7 mouse cellular contexts compared by ENCODE assay signal in the genomic region with DNA sequence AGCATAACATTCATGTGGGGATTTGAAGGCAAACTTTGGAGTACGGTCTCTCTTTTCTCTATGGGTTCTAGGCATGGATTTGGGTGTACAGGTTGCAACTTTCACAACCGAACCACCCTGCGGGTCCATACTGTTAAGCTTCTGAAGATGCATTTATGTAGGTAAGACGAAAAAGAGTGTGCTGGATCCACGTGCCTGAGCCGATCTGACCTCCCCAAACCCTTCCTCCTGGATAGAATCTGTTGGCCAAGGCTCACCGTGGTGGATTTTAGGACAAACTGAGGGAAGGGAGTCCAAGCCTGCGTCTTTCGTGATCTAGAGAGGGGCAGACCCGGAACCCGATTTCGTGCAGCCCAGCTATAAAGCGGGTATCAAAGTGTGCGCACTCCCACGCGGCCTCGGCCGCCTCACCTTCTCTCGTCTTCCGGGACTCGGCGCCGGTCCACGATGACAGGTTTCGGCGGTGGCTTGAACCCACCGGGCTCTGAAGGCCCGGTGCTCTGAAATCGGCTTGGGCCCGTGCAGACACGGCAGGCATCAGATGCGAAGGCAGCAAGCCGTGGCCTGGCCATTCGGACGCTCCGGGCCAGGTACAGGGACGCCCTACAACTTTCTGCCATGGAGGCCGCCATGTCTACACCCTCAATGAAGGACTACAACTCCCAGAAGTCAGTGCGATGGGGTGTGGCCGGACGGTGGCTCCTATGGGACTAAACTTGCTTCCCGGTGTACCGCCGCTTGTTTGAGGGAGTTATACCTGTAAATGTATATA. TPM values are rescaled to one million over a fixed set of nuclear protein-coding genes. Genes with fewer than 3 reads are reported as not detected.
DNase-seq lines count a peak whose midpoint lies in the region; ATAC-seq and TF ChIP-seq lines count a peak whose summit lies in the region.

A gene (minus strand): TSS at position 663 of the 772 bp plus-strand sequence.

- no peaks in the 10 kb centered on the region for H3K9me3 ChIP-seq in intestine, postnatal 0 days (ENCODE audit: control insufficient read depth)
- no peaks in the 10 kb centered on the region for H3K9me3 ChIP-seq in midbrain, embryonic 12.5 days

- peak within 1 kb of the TSS; percentile 80 for H3K4me3 ChIP-seq in intestine, postnatal 0 days (ENCODE audit: low read depth, low read length)
- H3K4me3 ChIP-seq in midbrain, embryonic 12.5 days, result peak within 1 kb of the TSS; percentile 91
- peak within 1 kb of the TSS; percentile 86 for H3K4me3 ChIP-seq in small intestine, adult 2 months (ENCODE audit: low read depth, low read length)

- peaks cover 3% of the 10 kb centered on the region; the same call in 1 of the 2 replicates for H3K4me1 ChIP-seq in intestine, postnatal 0 days (replicated peaks; ENCODE audit: control insufficient read depth, insufficient read depth, low read length)
- H3K4me1 ChIP-seq in midbrain, embryonic 12.5 days, result peaks cover 11% of the 10 kb centered on the region
- H3K4me1 ChIP-seq in small intestine, adult 2 months (ENCODE audit: control insufficient read depth, insufficient read depth, insufficient read length, low read length), result peaks cover 2% of the 10 kb centered on the region; the same call in 1 of the 2 replicates

- TF ChIP-seq POLR2A in small intestine, adult 2 months (IDR thresholded peaks at IDR 0.05; ENCODE audit: low read depth, low read length), result no peak; the same call in 1 of the 2 replicates

- H3K27me3 ChIP-seq in intestine, postnatal 0 days (replicated peaks; ENCODE audit: control insufficient read depth, insufficient read depth, low read length), result no peaks in the 10 kb centered on the region
- peaks cover 18% of the 10 kb centered on the region for H3K27me3 ChIP-seq in midbrain, embryonic 12.5 days
- H3K27me3 ChIP-seq in small intestine, adult 2 months (ENCODE audit: control insufficient read depth, insufficient read depth, low read length), result no peaks in the 10 kb centered on the region

- peak within 1 kb of the TSS; percentile 74 for H3K9ac ChIP-seq in intestine, postnatal 0 days (ENCODE audit: low read depth, low read length)
- H3K9ac ChIP-seq in midbrain, embryonic 12.5 days (replicated peaks), result peak within 1 kb of the TSS; percentile 67

- peak; percentile 89 for DNase-seq in adrenal gland, adult 8-10 months
- DNase-seq in embryo, embryonic 9.5 days (ENCODE audit: extremely low spot score), result peak; percentile 93
- DNase-seq in gonadal fat pad, adult 2 months (ENCODE audit: low read depth), result peak; percentile 71
- peak; percentile 89 for DNase-seq in left cerebral cortex, postnatal 4 days

- TF ChIP-seq CTCF in intestine, postnatal 0 days (IDR thresholded peaks at IDR 0.05; ENCODE audit: low read depth), result 0 out of 2 replicates have a peak, but pooled peaks have one; percentile 2
- TF ChIP-seq CTCF in small intestine, adult 2 months (IDR thresholded peaks at IDR 0.05; ENCODE audit: extremely low read depth, insufficient read length, insufficient replicate concordance, low read depth, low read length), result no peak

- peak; percentile 98 for ATAC-seq in intestine, postnatal 0 days
- peak; percentile 98 for ATAC-seq in midbrain, embryonic 12.5 days (ENCODE audit: low FRiP score, low read depth)

- H3K36me3 ChIP-seq in intestine, postnatal 0 days (ENCODE audit: control insufficient read depth, insufficient read depth), result peaks cover 28% of the 10 kb centered on the region
- peaks cover 31% of the 10 kb centered on the region for H3K36me3 ChIP-seq in midbrain, embryonic 12.5 days
- peaks cover 21% of the 10 kb centered on the region for H3K36me3 ChIP-seq in small intestine, adult 2 months (ENCODE audit: control insufficient read depth, insufficient read depth, low read length)

- H3K27ac ChIP-seq in intestine, postnatal 0 days (ENCODE audit: low read depth, low read length), result no peak within 1 kb of the TSS
- H3K27ac ChIP-seq in midbrain, embryonic 12.5 days (replicated peaks), result no peak within 1 kb of the TSS
- H3K27ac ChIP-seq in small intestine, adult 2 months (ENCODE audit: insufficient read depth, low read depth, low read length), result no peak within 1 kb of the TSS

- H3K4me2 ChIP-seq in intestine, postnatal 0 days (replicated peaks; ENCODE audit: low read depth), result peak within 1 kb of the TSS; percentile 80
- peak within 1 kb of the TSS; percentile 71 for H3K4me2 ChIP-seq in midbrain, embryonic 12.5 days (replicated peaks)

- WGBS in intestine, postnatal 0 days, result under 1% methylated on average over 44 of the region's 44 CpGs
- WGBS in midbrain, embryonic 12.5 days, result 1% methylated on average over 44 of the region's 44 CpGs
- under 1% methylated on average over 44 of the region's 44 CpGs for WGBS in small intestine, adult 2 months

- intact Hi-C loops in left cerebral cortex, postnatal 4 days (cut with DNase I), result no loop called here

RNA-seq across cellular contexts. Expression of the gene that starts here (rescaled TPM):
- 10 to 100 TPM; 36.9 to 39.0 (median 39.0) TPM for total RNA-seq in adrenal gland, adult 8-10 months (2022)
- 3.2 and 3.3 TPM in 2 replicates for polyA plus RNA-seq in gonadal fat pad, adult 2 months (2012; rRNA removed)
- 18.1 and 22.2 TPM in 2 replicates for polyA plus RNA-seq in intestine, postnatal 0 days (2015; fragmentation: Nextera tagmentation; extraction: Ambion mirVana)
- total RNA-seq in left cerebral cortex, postnatal 4 days (2021), result 10 to 100 TPM; 38.0 to 38.6 TPM
- polyA plus RNA-seq in midbrain, embryonic 12.5 days (2016; fragmentation: Nextera tagmentation; extraction: Ambion mirVana), result 47.6 and 50.8 TPM in 2 replicates
- 1.3 and 1.5 TPM in 2 replicates for polyA plus RNA-seq in small intestine, adult 2 months (2012; rRNA removed)
